Mouse (Mus musculus): ENCODE data around the gene Pou6f1.
"Not testable (repeated sequence)": the region's sequence is repeated elsewhere in the genome, so short reads cannot be mapped to it uniquely, and the experiment has no call there.

The Pou6f1 gene

GRCm38 (mm10) chr15:100599276-100600046, at the start of gene Pou6f1:
Pou6f1 (minus strand) TSS chr15:100599984.
- peak in 1 of 2 experiments; percentile 74 for DNase-seq

GRCm38 (mm10) chr15:100646161-100646560, 46.4 kb upstream of the Pou6f1 start:
- DNase-seq, result peak; percentile 36 to 48

GRCm38 (mm10) chr15:100642451-100642850, 42.7 kb upstream of the Pou6f1 start:
- DNase-seq, result no peak

- no peak for DNase-seq
Measured at GRCm38 (mm10) chr15:100641226-100641810, 41.5 kb upstream of the Pou6f1 start.

GRCm38 (mm10) chr15:100639972-100640750, 40.4 kb upstream of the Pou6f1 start:
- no peak for DNase-seq

- peak; percentile 37 to 38 for DNase-seq
Measured at GRCm38 (mm10) chr15:100637661-100638060, 37.9 kb upstream of the Pou6f1 start.

- DNase-seq, result no peak
Measured at GRCm38 (mm10) chr15:100636700-100637501, 37.1 kb upstream of the Pou6f1 start, which contains the start of gene Smagp. Smagp (minus strand) TSS chr15:100636940.

- DNase-seq, result no peak
Measured at GRCm38 (mm10) chr15:100635851-100636645, 36.3 kb upstream of the Pou6f1 start.

- no peak for DNase-seq
Measured at GRCm38 (mm10) chr15:100635239-100635638, 35.5 kb upstream of the Pou6f1 start.

GRCm38 (mm10) chr15:100633341-100633740, 33.6 kb upstream of the Pou6f1 start:
- no peak for DNase-seq

- no peak for DNase-seq
Measured at GRCm38 (mm10) chr15:100632323-100632722, 32.5 kb upstream of the Pou6f1 start.

GRCm38 (mm10) chr15:100631454-100632170, 31.8 kb upstream of the Pou6f1 start:
- DNase-seq, result no peak

GRCm38 (mm10) chr15:100630126-100630525, 30.3 kb upstream of the Pou6f1 start:
- no peak for DNase-seq

- no peak for DNase-seq
Measured at GRCm38 (mm10) chr15:100628797-100629196, 29.0 kb upstream of the Pou6f1 start.

GRCm38 (mm10) chr15:100627774-100628370, 28.1 kb upstream of the Pou6f1 start:
- no peak for DNase-seq

- DNase-seq, result no peak
Measured at GRCm38 (mm10) chr15:100627287-100627686, 27.5 kb upstream of the Pou6f1 start.

GRCm38 (mm10) chr15:100624435-100624834, 24.7 kb upstream of the Pou6f1 start:
- DNase-seq, result no peak

GRCm38 (mm10) chr15:100623754-100624153, 24.0 kb upstream of the Pou6f1 start:
- no peak for DNase-seq

- no peak for DNase-seq
Measured at GRCm38 (mm10) chr15:100622164-100622563, 22.4 kb upstream of the Pou6f1 start.

GRCm38 (mm10) chr15:100621671-100622070, 21.9 kb upstream of the Pou6f1 start:
- DNase-seq, result not testable (repeated sequence)

- no peak for DNase-seq
Measured at GRCm38 (mm10) chr15:100619200-100619599, 19.4 kb upstream of the Pou6f1 start.
